Mouse (Mus musculus) heart, adult 2 months (tissue): ENCODE data around the gene Haao.

Source experiments
- CTCF ChIP-seq: fragments of 200-600 bp; IDR thresholded peaks from 2 replicates; pipeline ENCODE4 v1.8.1; 2022; ENCODE audit warnings: antibody characterized with exemption, mild to moderate bottlenecking, moderate library complexity
- EP300 ChIP-seq: fragments of 200-500 bp; IDR thresholded peaks from 2 replicates; pipeline ENCODE4 v1.6.1; 2011; ENCODE audit warnings: low read depth, low read length, control low read depth; ENCODE audit not compliant: insufficient read depth
- POLR2A ChIP-seq: fragments of 200-500 bp; IDR thresholded peaks from 2 replicates; pipeline ENCODE4 v1.6.1; 2011; ENCODE audit warnings: mild to moderate bottlenecking, low read depth, low read length, control low read depth; ENCODE audit not compliant: insufficient read depth

DNA sequence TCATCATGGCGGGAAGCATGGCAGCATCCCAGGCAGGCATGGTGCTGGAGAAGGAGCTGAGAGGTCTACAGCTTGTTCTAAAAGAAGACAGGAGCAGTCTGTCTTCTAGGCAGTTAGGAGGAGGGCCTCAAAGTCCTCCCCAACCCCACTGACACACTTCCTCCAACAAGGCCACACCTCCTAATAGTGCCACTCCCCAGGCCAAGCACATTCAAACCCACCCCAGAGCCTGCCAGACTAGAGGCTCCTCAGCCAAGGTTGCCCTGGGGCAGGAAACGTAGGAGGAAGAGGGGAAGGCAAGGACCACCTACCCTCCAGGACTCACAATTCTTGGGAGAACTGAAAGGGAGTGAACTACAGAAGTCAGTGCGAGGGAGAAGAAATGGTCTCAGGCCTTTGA, at the start of gene Haao:
- TF ChIP-seq CTCF (no peak), POLR2A (no peak), EP300 (no peak)
